Mouse (Mus musculus) embryo, embryonic 11 days (tissue): Measurements from ENCODE around the gene B3gnt4.

Source experiments
- DNase-seq: peaks from one replicate; pipeline ENCODE4 v3.0.0-alpha.2; 2015

B3gnt4 gene

GRCm38 (mm10) chr5:123528641-123529040, 18.4 kb downstream of the B3gnt4 start:
- no peak for DNase-seq

GRCm38 (mm10) chr5:123530056-123530455, 19.8 kb downstream of the B3gnt4 start:
- DNase-seq, result no peak

GRCm38 (mm10) chr5:123533801-123534200, 23.5 kb downstream of the B3gnt4 start:
- no peak for DNase-seq

GRCm38 (mm10) chr5:123555693-123556092, 45.4 kb downstream of the B3gnt4 start:
- no peak for DNase-seq

- DNase-seq, result no peak
These were observed 46.2 kb downstream of the B3gnt4 start for GRCm38 (mm10) chr5:123556451-123556850.

GRCm38 (mm10) chr5:123559588-123559987, 49.3 kb downstream of the B3gnt4 start:
- DNase-seq, result no peak

GRCm38 (mm10) chr5:123561128-123561527, 50.9 kb downstream of the B3gnt4 start:
- no peak for DNase-seq
